Mouse (Mus musculus) gastrocnemius, postnatal 36 days (tissue): ENCODE results near the gene Nudc. TPM values are rescaled to one million over a fixed set of nuclear protein-coding genes. Genes with fewer than 3 reads are reported as not detected.

Source experiments
- DNase-seq, 2 experiments: peaks; one replicate each; pipeline ENCODE4 v3.0.0; 2022
- intact Hi-C: fragments of 180-260 bp; cut with DNase I; formaldehyde crosslinking; loops from one replicate; pipeline ENCODE4 v1.15.1; 2025
- long read RNA-seq, 2 experiments: library from polyadenylated mRNA; stranded (forward); transcript quantifications; one replicate each; pipeline ENCODE4 v2.0.0; 2021
- total RNA-seq, 2 experiments: library from RNA; stranded (reverse); gene quantifications; 2 replicates each; pipeline ENCODE4 v1.2.3; 2021

The Nudc gene
- 10 to 100 TPM; 41.2 to 45.4 TPM for total RNA-seq
- long read RNA-seq, experiment 1, transcript Nudc-201 (8 exons, 1,316 nt) = major isoform, 91 of 153 reads
- long read RNA-seq, experiment 1, partial matches to known transcripts = 62 of 153 reads
- long read RNA-seq, experiment 1, other reads (novel, unspliced or antisense) = 0 of 153 reads
- long read RNA-seq, experiment 2, transcript Nudc-201 (8 exons, 1,316 nt) = major isoform, 136 of 227 reads
- long read RNA-seq, experiment 2, partial matches to known transcripts = 90 of 227 reads
- long read RNA-seq, experiment 2, other reads (novel, unspliced or antisense) = 1 of 227 reads

GRCm38 (mm10) chr4:133545272-133546231 lies at the start of gene Nudc:
TSS of gene Nudc (minus strand) at chr4:133545996.
- DNase-seq = peak; percentile 90 to 95
- intact Hi-C loops = no loop called here

- intact Hi-C loops = no loop called here
- DNase-seq = no peak
Measured at GRCm38 (mm10) chr4:133595538-133595937, 49.7 kb upstream of the Nudc start.

GRCm38 (mm10) chr4:133592570-133592969 lies 46.8 kb upstream of the Nudc start:
- intact Hi-C loops = loop anchor here (1.0 to 5.0 kb wide), 3 partner anchors 16 to 235 kb away; partner anchors contain the start of gene Zdhhc18
- peak; percentile 25 to 64 for DNase-seq

- intact Hi-C loops = loop anchor here (2.0 kb wide), 1 partner anchor 328 kb away; no protein-coding TSS in a partner anchor
- DNase-seq = peak; percentile 63 to 73
Measured at GRCm38 (mm10) chr4:133584059-133584951, 38.5 kb upstream of the Nudc start, which contains the start of gene Gpn2. TSS of gene Gpn2 (plus strand) at chr4:133584362.

GRCm38 (mm10) chr4:133583690-133584058 lies 37.9 kb upstream of the Nudc start:
- no peak for DNase-seq
- intact Hi-C loops = loop anchor here (2.0 kb wide), 1 partner anchor 329 kb away; no protein-coding TSS in a partner anchor

- intact Hi-C loops = no loop called here
- no peak for DNase-seq
Measured at GRCm38 (mm10) chr4:133577983-133578382, 32.2 kb upstream of the Nudc start.

GRCm38 (mm10) chr4:133574843-133575202 lies 29.0 kb upstream of the Nudc start:
- no peak for DNase-seq
- intact Hi-C loops = no loop called here

- peak; percentile 87 to 89 for DNase-seq
- intact Hi-C loops = no loop called here
Measured at GRCm38 (mm10) chr4:133574070-133574842, 28.5 kb upstream of the Nudc start, which contains the start of gene Gpatch3. TSS of gene Gpatch3 (plus strand) at chr4:133574745.

- DNase-seq = no peak
- intact Hi-C loops = no loop called here
Measured at GRCm38 (mm10) chr4:133570066-133570466, 24.3 kb upstream of the Nudc start.

GRCm38 (mm10) chr4:133569291-133570065 lies 23.7 kb upstream of the Nudc start:
- intact Hi-C loops = no loop called here

GRCm38 (mm10) chr4:133567251-133567650 lies 21.5 kb upstream of the Nudc start:
- intact Hi-C loops = no loop called here
- no peak for DNase-seq

More at GRCm38 (mm10) chr4:133569291-133570065, 23.7 kb upstream of the Nudc start:
- DNase-seq = no peak

- intact Hi-C loops = no loop called here
- no peak for DNase-seq
Measured at GRCm38 (mm10) chr4:133563123-133563571, 17.4 kb upstream of the Nudc start.

GRCm38 (mm10) chr4:133561622-133562021 lies 15.8 kb upstream of the Nudc start:
- intact Hi-C loops = no loop called here

GRCm38 (mm10) chr4:133559846-133560245 lies 14.1 kb upstream of the Nudc start:
- DNase-seq = no peak
- intact Hi-C loops = no loop called here

More at GRCm38 (mm10) chr4:133561622-133562021, 15.8 kb upstream of the Nudc start:
- no peak for DNase-seq

GRCm38 (mm10) chr4:133557041-133557717 lies 11.4 kb upstream of the Nudc start:
- DNase-seq = no peak
- intact Hi-C loops = no loop called here

GRCm38 (mm10) chr4:133553448-133554330 lies 7.9 kb upstream of the Nudc start:
- intact Hi-C loops = no loop called here
- no peak for DNase-seq
